Mouse (Mus musculus): ENCODE results near the gene Ak1. TPM values are rescaled to one million over a fixed set of nuclear protein-coding genes. Genes with fewer than 3 reads are reported as not detected.

Ak1 gene
- polyA plus RNA-seq, 1 experiment from 2014 or later = 21.8 TPM

DNA sequence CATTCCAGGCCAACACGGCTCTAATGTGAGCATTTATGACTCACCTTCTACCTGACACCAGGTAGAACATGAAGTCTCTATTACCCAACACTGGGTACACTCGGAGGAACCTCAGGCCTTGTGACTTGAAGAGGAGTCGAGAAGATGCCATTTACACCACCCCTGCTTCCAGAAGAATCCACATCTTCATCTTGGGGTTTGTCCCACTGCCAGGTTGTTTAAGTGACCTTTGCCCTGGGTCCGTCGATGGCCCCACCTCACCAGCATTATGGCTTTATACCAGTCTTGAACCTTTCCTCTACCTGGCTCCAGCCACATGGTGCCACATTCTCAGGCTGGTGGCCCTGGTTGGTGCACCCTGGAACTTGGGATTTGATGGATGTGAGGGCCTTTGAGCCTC lies 24.3 kb upstream of the Ak1 start:
- H3K9ac ChIP-seq (ENCODE audit: low read length) = no peak overlapping the region
- no peak overlapping the region for H3K27ac ChIP-seq (replicated peaks)
- no peaks in the 10 kb centered on the region for H3K9me3 ChIP-seq (ENCODE audit: control insufficient read depth, low read length)
- H3K4me3 ChIP-seq (ENCODE audit: low read depth, low read length) = no peak overlapping the region
- H3K27me3 ChIP-seq (ENCODE audit: control insufficient read depth, insufficient read depth, low read length) = no peaks in the 10 kb centered on the region
- H3K4me2 ChIP-seq (replicated peaks; ENCODE audit: low read depth) = no peak overlapping the region
- TF ChIP-seq EP300 (optimal IDR thresholded peaks at IDR 0.05) (no peak), CTCF (IDR thresholded peaks at IDR 0.05; ENCODE audit: low read depth) (no peak)
- DNase-seq (ENCODE audit: low spot score) = no peak
- no peak for ATAC-seq (ENCODE audit: low FRiP score, low TSS enrichment)
- H3K36me3 ChIP-seq (ENCODE audit: control insufficient read depth, insufficient read depth, low read length) = peaks cover 6% of the 10 kb centered on the region; the same call in 1 of the 2 replicates
- no peaks in the 10 kb centered on the region; the same call in 1 of the 2 replicates for H3K4me1 ChIP-seq (replicated peaks; ENCODE audit: control insufficient read depth, insufficient read depth)
- 82% methylated on average over 5 of the region's 5 CpGs for WGBS

DNA sequence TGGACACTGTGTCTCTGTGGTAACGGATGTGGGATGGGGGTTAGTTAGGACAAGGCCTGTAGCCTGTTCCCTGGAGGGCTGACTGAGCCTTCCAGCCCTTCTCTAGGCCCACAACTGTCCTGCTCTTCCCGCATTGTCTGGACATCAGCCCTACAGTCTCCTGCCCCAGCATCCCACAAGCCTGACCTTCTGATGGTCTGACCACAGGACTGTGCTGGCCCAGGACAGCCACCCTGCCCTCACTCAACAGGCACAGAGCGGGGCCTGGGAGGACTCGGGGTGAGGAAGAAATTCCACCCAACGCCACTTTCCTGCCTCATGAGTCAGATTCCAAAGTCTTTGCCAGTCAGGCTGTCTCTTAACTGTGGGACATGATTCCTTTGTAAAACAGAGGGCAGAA lies 23.9 kb upstream of the Ak1 start:
- Histone ChIP-seq H3K9me3 (ENCODE audit: control insufficient read depth, low read length) (no peaks in the 10 kb centered on the region), H3K27ac (replicated peaks) (no peak overlapping the region), H3K4me1 (replicated peaks; ENCODE audit: control insufficient read depth, insufficient read depth) (no peaks in the 10 kb centered on the region; the same call in 1 of the 2 replicates), H3K4me3 (ENCODE audit: low read depth, low read length) (no peak overlapping the region), H3K9ac (ENCODE audit: low read length) (no peak overlapping the region), H3K27me3 (ENCODE audit: control insufficient read depth, insufficient read depth, low read length) (no peaks in the 10 kb centered on the region), H3K4me2 (replicated peaks; ENCODE audit: low read depth) (no peak overlapping the region), H3K36me3 (ENCODE audit: control insufficient read depth, insufficient read depth, low read length) (peaks cover 6% of the 10 kb centered on the region; the same call in 1 of the 2 replicates)
- DNase-seq (ENCODE audit: low spot score) (no peak), ATAC-seq (ENCODE audit: low FRiP score, low TSS enrichment) (no peak)
- no peak for TF ChIP-seq EP300 (optimal IDR thresholded peaks at IDR 0.05)
- no peak for TF ChIP-seq CTCF (IDR thresholded peaks at IDR 0.05; ENCODE audit: low read depth)
- 78% methylated on average over 5 of the region's 5 CpGs for WGBS

DNA sequence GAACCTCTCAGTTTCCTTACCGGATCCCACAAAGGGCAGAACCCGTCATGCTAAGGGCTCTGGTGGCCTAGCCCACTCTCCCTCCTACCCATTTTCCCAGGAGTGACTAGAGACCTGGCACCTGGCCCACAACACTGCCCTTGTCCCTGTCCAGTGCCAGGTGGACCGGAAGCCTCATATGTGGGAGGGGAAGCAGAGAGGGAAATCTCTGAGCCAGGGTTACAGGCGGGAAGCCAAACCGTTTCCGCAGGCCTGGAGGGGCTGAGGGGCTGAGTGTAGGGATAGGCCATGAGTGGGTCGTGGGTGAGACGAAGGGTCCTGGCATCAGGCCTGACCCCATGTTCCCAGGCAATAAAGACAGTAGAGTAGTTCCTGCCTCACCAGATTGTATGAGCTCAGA lies 23.1 kb upstream of the Ak1 start:
- Histone ChIP-seq H3K27me3 (ENCODE audit: control insufficient read depth, insufficient read depth, low read length) (no peaks in the 10 kb centered on the region), H3K9me3 (ENCODE audit: control insufficient read depth, low read length) (no peaks in the 10 kb centered on the region), H3K4me3 (ENCODE audit: low read depth, low read length) (no peak overlapping the region), H3K36me3 (ENCODE audit: control insufficient read depth, insufficient read depth, low read length) (peaks cover 6% of the 10 kb centered on the region; the same call in 1 of the 2 replicates), H3K9ac (ENCODE audit: low read length) (no peak overlapping the region), H3K27ac (replicated peaks) (no peak overlapping the region), H3K4me1 (replicated peaks; ENCODE audit: control insufficient read depth, insufficient read depth) (no peaks in the 10 kb centered on the region; the same call in 1 of the 2 replicates), H3K4me2 (replicated peaks; ENCODE audit: low read depth) (no peak overlapping the region)
- ATAC-seq (ENCODE audit: low FRiP score, low TSS enrichment) (no peak), DNase-seq (ENCODE audit: low spot score) (no peak)
- TF ChIP-seq CTCF (IDR thresholded peaks at IDR 0.05; ENCODE audit: low read depth) = no peak
- 86% methylated on average over 8 of the region's 8 CpGs for WGBS

GRCm38 (mm10) chr2:32599409-32599808 lies 22.1 kb upstream of the Ak1 start, which contains the start of gene St6galnac6:
Gene St6galnac6 (plus strand): TSS chr2:32599709.
- no peak for TF ChIP-seq EP300 (optimal IDR thresholded peaks at IDR 0.05)
- TF ChIP-seq CTCF (IDR thresholded peaks at IDR 0.05; ENCODE audit: low read depth) = no peak
- Histone ChIP-seq H3K9me3 (ENCODE audit: control insufficient read depth, low read length) (no peaks in the 10 kb centered on the region), H3K4me2 (replicated peaks; ENCODE audit: low read depth) (no peak within 1 kb of the TSS), H3K27me3 (ENCODE audit: control insufficient read depth, insufficient read depth, low read length) (no peaks in the 10 kb centered on the region), H3K36me3 (ENCODE audit: control insufficient read depth, insufficient read depth, low read length) (peaks cover 6% of the 10 kb centered on the region; the same call in 1 of the 2 replicates), H3K4me1 (replicated peaks; ENCODE audit: control insufficient read depth, insufficient read depth) (no peaks in the 10 kb centered on the region; the same call in 1 of the 2 replicates), H3K27ac (replicated peaks) (no peak within 1 kb of the TSS), H3K4me3 (ENCODE audit: low read depth, low read length) (no peak within 1 kb of the TSS), H3K9ac (ENCODE audit: low read length) (no peak within 1 kb of the TSS)
- no peak for DNase-seq (ENCODE audit: low spot score)
- ATAC-seq (ENCODE audit: low FRiP score, low TSS enrichment) = no peak
- WGBS = 88% methylated on average over 3 of the region's 3 CpGs

- TF ChIP-seq EP300 (optimal IDR thresholded peaks at IDR 0.05) = no peak
- TF ChIP-seq CTCF (IDR thresholded peaks at IDR 0.05; ENCODE audit: low read depth) = peak; percentile 69
- Histone ChIP-seq H3K9me3 (ENCODE audit: control insufficient read depth, low read length) (no peaks in the 10 kb centered on the region), H3K4me3 (ENCODE audit: low read depth, low read length) (no peak overlapping the region), H3K9ac (ENCODE audit: low read length) (no peak overlapping the region), H3K36me3 (ENCODE audit: control insufficient read depth, insufficient read depth, low read length) (peaks cover 6% of the 10 kb centered on the region; the same call in 1 of the 2 replicates), H3K4me1 (replicated peaks; ENCODE audit: control insufficient read depth, insufficient read depth) (no peaks in the 10 kb centered on the region; the same call in 1 of the 2 replicates), H3K27me3 (ENCODE audit: control insufficient read depth, insufficient read depth, low read length) (no peaks in the 10 kb centered on the region), H3K4me2 (replicated peaks; ENCODE audit: low read depth) (no peak overlapping the region), H3K27ac (replicated peaks) (no peak overlapping the region)
- DNase-seq (ENCODE audit: low spot score) (peak; percentile 63), ATAC-seq (ENCODE audit: low FRiP score, low TSS enrichment) (peak; percentile 49)
- 37% methylated on average over 8 of the region's 8 CpGs for WGBS
Observed at GRCm38 (mm10) chr2:32601417-32602065, 20.0 kb upstream of the Ak1 start.

DNA sequence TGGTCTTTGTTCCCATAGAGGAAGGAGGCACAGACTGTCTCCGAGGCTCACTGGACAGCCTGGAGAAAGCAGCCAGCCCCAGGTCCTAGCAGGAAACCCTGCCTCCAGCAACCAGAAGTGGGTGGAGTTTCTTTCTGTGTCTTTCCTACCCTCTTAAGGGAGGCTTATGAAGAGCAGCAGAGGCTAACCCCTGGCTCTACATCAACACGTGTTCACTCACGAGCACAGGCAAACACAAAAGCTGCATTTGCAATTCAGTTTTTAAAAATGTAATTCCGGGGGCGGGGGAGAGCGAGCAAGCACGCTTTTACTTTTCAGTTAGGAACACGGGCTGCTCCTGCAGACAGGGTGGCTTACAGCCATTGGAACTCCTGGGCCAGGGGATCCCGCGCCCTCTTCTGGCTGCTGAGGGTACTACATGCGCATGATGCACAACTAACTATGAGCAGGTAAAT lies 18.9 kb upstream of the Ak1 start:
- no peaks in the 10 kb centered on the region for H3K27me3 ChIP-seq (ENCODE audit: control insufficient read depth, insufficient read depth, low read length)
- 2% methylated on average over 11 of the region's 11 CpGs for WGBS
- peak overlapping the region; percentile 58; the same call in 1 of the 2 replicates for H3K27ac ChIP-seq (replicated peaks)
- ATAC-seq (ENCODE audit: low FRiP score, low TSS enrichment) (peak; percentile 41; the same call in 1 of the 2 replicates), DNase-seq (ENCODE audit: low spot score) (peak; percentile 90)
- peak overlapping the region; percentile 41 for H3K9ac ChIP-seq (ENCODE audit: low read length)
- H3K36me3 ChIP-seq (ENCODE audit: control insufficient read depth, insufficient read depth, low read length) = no peaks in the 10 kb centered on the region
- TF ChIP-seq EP300 (optimal IDR thresholded peaks at IDR 0.05) (no peak), CTCF (IDR thresholded peaks at IDR 0.05; ENCODE audit: low read depth) (peak; percentile 92)
- H3K4me3 ChIP-seq (ENCODE audit: low read depth, low read length) = peak overlapping the region; percentile 32
- H3K9me3 ChIP-seq (ENCODE audit: control insufficient read depth, low read length) = no peaks in the 10 kb centered on the region
- H3K4me1 ChIP-seq (replicated peaks; ENCODE audit: control insufficient read depth, insufficient read depth) = no peaks in the 10 kb centered on the region; the same call in 1 of the 2 replicates
- peak overlapping the region; percentile 48 for H3K4me2 ChIP-seq (replicated peaks; ENCODE audit: low read depth)
